Mouse (Mus musculus): ENCODE measurements around the gene Hcls1. TPM values are rescaled to one million over a fixed set of nuclear protein-coding genes. Genes with fewer than 3 reads are reported as not detected.

Hcls1 gene
- 10 to 100 TPM; 10.4 to 11.7 TPM for total RNA-seq (2021)
- long read RNA-seq, experiment 1, partial matches to known transcripts: 0 of 2 reads
- long read RNA-seq, experiment 1, other reads (novel, unspliced or antisense): 0 of 2 reads
- long read RNA-seq, experiment 2, transcript Hcls1-201 (14 exons, 2,016 nt): major isoform, 5 of 5 reads
- long read RNA-seq, experiment 2, partial matches to known transcripts: 0 of 5 reads
- long read RNA-seq, experiment 2, other reads (novel, unspliced or antisense): 0 of 5 reads

GRCm38 (mm10) chr16:36934841-36935620, at the start of gene Hcls1:
Gene Hcls1 (plus strand): TSS chr16:36934983.
- peak in 1 of 2 experiments; percentile 41 for DNase-seq

GRCm38 (mm10) chr16:36885912-36886311, 48.9 kb upstream of the Hcls1 start:
- DNase-seq: no peak

DNA sequence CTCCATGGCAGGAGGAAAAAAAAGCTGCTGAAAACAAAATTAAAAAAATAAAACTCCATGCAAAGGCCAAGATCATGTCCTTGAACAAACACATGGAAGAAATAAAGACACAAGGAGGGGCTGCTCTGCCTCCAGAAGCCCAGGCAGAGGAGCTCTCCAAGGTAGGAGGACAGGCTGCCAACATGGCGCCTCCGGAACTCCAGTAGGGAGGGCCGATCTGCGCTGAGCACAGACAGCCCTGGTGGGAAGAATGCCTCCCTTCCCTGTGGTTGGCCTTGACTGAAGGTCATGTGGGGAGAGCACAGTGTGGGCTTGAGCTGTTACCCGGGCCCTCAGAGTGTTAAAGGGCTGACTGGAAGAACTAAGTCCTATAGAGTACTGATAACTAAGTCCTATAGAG, 47.2 kb upstream of the Hcls1 start:
- peak; percentile 22 to 42 for DNase-seq

DNA sequence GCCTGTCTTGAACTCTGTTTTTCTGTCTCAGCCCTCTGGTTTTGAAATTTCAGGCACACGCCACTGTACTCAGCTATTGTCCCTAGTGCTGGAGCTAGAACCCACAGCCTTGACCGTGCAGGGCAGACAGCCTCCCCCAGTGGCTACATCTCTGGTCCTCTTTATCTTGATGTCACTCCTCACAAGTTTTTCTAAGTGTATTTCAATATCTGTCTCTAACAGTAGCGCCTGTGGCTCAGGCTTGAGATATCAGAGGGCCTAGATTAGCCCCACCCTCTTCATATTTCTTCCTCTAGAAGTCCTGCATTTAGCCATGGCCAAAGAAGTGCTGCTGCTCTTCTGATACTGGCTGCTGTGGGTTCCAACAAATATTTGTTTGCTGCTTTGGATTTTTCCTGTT, 44.2 kb upstream of the Hcls1 start:
- no peak for DNase-seq

DNA sequence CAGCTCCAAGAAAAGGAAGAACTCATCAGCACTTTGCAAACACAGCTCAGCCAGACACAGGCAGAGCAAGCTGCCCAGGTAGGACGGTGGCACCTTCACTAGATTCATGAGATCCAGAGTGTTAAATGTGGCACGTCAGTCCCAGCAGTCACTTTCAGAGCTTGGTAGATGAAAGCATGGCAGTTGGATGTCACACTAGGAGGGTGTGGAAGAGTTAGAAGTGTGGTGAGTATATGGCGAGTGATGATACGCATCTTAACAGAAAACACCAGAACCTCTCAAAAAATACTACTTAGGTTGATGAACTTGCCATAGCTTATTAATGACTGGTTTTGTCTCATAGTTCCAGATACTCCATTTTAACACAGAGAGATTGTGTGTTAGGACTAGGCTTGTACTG, 43.4 kb upstream of the Hcls1 start:
- no peak for DNase-seq

DNA sequence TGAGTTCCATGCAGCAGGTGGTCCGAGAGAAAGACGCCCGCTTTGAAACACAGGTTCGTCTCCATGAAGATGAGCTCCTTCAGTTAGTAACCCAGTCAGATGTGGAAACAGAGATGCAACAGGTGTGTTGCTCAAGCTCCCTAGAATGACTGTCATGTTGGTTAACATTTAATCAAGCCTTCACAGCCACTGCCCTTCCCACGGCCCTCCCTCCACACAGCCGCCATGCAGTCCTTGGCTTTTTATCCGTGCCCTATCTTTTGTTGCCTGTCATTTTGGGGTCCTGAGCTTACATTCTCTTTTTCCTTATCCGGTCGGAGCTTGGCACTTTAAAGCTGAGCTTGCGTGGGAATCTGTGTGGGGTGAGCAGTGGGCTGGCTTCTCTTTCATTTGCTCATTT, 41.5 kb upstream of the Hcls1 start:
- DNase-seq: no peak

DNA sequence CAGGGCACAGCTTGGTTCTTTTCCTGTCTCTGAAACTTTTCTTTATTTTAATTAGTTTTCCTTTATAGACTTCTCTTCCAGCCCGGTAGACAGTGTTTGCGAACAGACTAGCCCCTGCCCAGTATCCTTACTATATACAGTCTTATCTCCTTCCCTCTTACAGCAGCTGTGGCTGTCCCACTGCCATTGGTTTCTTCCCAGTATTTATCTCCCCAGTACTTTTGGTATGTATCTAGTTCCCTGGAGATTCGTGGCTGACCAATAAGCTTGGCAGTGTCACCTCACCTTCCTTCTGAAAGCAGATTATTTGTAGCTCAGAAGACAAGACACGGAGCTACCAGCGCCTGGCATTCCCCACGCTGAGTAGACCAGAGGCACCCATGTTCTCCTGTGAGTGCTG, 38.1 kb upstream of the Hcls1 start:
- no peak for DNase-seq

DNA sequence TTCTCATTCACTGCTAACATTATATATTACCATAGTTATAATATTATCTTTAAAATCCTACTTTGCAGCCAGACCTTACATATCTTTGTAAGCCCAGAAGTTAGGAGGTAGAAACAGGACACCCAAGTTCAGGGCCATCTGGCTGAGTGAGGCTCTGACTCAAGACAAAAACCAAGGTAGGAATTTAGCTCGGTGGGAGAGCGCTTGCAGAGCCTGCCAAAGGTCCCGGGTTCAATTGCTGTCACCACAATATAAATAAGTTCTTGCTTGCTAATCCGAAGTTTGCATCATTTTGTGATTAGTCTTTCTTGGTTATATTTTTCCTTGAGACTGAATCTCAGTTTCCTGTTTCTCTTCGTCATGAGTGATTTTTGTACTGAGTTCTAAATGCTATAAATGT, 31.6 kb upstream of the Hcls1 start:
- peak; percentile 30 to 42 for DNase-seq

- no peak for DNase-seq
Measured at GRCm38 (mm10) chr16:36911909-36912308, 22.9 kb upstream of the Hcls1 start.

- DNase-seq: no peak
Measured at GRCm38 (mm10) chr16:36912311-36912710, 22.5 kb upstream of the Hcls1 start.

GRCm38 (mm10) chr16:36914195-36914594, 20.6 kb upstream of the Hcls1 start:
- no peak for DNase-seq

GRCm38 (mm10) chr16:36918505-36918904, 16.3 kb upstream of the Hcls1 start:
- no peak for DNase-seq

- no peak for DNase-seq
Measured at GRCm38 (mm10) chr16:36920410-36920809, 14.4 kb upstream of the Hcls1 start.

- DNase-seq: no peak
Measured at GRCm38 (mm10) chr16:36921067-36921613, 13.6 kb upstream of the Hcls1 start.

GRCm38 (mm10) chr16:36921980-36922379, 12.8 kb upstream of the Hcls1 start:
- DNase-seq: no peak

DNA sequence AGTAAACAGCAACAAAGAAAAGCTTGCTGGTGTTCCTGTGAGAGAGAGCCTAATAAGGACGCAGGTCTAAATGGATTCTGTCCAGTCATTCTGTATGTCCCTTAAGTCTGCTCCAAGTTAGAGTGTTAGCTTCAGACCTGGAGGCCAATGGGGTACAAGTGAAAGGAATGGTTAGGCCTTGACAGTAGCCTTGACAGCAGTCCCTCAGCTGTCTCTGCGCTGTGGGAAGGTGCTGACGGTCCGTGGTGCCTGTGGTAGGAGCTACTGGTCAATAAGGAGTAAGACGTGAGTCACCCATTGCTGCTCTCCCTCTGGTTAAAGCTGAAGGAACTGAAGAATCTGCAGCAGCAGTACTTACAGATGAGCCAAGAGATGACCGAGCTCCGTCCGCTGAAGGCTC, 10.5 kb upstream of the Hcls1 start:
- DNase-seq: peak; percentile 21 to 33

- DNase-seq: peak; percentile 32 to 54
Measured at GRCm38 (mm10) chr16:36925351-36925750, 9.4 kb upstream of the Hcls1 start.

DNA sequence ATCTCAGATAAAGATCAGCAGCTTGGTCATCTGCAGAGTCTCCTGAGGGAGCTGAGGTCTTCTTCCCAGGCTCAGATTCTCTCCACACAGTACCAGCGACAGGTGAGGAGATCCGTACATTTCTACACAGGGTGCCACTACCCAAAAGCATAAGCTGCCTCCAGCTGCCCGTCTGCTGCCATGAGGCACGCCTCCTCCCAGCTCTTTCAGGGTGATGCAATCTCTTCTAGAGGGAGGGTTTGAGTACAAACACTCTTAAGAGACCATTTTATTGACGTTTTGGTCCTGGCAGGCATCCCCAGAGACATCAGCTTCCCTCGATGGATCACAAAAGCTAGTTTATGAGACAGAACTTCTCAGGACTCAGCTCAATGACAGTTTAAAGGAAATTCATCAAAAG, 9.0 kb upstream of the Hcls1 start:
- peak in 1 of 2 experiments; percentile 33 for DNase-seq

- no peak for DNase-seq
Measured at GRCm38 (mm10) chr16:36926514-36927447, 8.0 kb upstream of the Hcls1 start.

- DNase-seq: no peak
Measured at GRCm38 (mm10) chr16:36927495-36928105, 7.2 kb upstream of the Hcls1 start.

DNA sequence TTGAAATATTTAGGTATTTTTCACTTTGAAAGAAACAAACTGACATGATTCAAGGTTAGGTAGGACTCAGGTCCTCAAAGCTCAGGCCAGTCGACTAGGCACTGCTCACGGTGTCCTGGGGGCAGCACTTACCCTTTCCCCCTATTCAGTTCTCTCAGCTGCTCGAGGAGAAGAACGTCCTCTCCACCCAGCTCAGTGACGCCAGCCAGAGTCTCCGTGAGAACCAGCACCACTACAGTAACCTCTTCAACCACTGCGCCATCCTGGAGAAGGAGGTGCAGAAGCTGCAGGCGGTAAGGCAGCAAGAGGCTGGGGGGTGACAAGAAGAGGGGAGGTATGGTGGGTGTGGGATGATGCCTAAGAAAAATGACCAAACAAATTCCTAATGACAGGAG, 6.7 kb upstream of the Hcls1 start:
- DNase-seq: no peak

DNA sequence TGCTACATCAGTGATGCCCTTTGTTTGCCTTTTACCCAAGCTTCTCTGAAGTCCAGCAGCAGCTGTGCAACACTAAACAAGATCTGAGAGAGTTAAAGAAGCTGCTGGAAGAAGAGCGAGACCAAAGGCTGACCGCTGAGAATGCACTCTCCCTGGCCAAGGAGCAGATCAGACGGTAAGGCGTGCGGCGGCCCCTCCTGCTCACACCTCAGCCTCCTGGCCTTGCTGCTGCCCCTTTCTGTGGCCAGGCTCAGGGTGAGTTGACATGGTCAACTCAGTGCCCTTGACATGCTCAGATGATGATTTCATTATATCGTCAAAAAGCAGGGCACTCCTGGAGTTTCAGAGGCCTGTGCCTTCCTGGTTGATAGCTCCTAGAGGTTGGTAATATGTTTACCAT, 5.6 kb upstream of the Hcls1 start:
- peak; percentile 41 to 50 for DNase-seq
